8 mouse cellular contexts compared by ENCODE assay signal in the genomic region with DNA sequence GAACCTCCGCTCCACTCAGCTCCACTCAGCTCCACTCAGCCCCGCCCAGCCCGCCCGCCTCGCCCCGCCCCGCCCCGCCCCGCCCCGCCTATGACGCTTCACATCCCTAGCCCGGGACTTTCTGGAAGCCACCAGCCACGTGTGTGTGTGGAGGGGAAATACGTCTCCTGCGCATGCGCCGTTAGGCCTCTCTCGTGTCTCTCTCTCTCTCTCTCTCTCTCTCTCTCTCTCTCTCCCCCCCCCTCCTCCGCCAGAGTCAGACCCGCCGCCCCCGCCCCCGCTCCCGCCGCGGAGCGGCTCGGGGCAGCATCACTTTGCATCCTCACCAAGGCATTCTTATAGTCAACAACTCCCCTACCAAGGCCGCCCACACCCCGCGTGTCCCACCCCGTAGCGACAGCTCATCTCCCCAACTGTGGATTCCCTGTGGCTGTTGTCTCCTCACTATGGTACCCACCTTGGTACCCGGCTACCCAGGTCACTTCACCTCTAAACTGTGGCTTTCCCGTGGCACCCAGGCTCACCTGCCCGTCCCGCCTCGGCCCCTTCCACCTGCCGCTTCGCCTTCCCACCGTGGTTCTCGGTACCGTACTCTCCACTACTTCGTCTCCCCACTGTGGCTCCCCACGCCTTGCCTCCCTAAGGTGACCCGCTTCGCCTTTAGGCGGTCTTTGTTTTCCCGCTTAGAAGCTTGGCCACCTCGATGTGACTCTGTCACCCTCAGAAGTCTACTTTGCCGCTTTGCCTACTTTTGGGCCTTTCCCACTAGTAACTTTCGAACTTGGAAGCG. TPM values are rescaled to one million over a fixed set of nuclear protein-coding genes. Genes with fewer than 3 reads are reported as not detected.
DNase-seq lines count a peak whose midpoint lies in the region; ATAC-seq lines count a peak whose summit lies in the region.

No protein-coding gene starts in this region.

- no peaks in the 10 kb centered on the region for H3K9me3 ChIP-seq in intestine, embryonic 16.5 days (ENCODE audit: control insufficient read depth, low read length)

- no peak overlapping the region for H3K27ac ChIP-seq in intestine, embryonic 16.5 days (ENCODE audit: low read length)

- intact Hi-C loops in left cerebral cortex, postnatal 25 days (cut with DNase I): no loop called here

- H3K27me3 ChIP-seq in intestine, embryonic 16.5 days (replicated peaks; ENCODE audit: control insufficient read depth, insufficient read depth, low read length): peaks cover 4% of the 10 kb centered on the region; the same call in 1 of the 2 replicates

- peak overlapping the region; percentile 32 for H3K4me3 ChIP-seq in intestine, embryonic 16.5 days (ENCODE audit: low read length)

- peak; percentile 97 for ATAC-seq in granulocyte monocyte progenitor cell, adult 5-6 weeks (replicated peaks; ENCODE audit: poor library complexity, severe bottlenecking)
- peak; percentile 91 for ATAC-seq in intestine, embryonic 16.5 days
- ATAC-seq in megakaryocyte-erythroid progenitor cell, adult 5-6 weeks (replicated peaks; ENCODE audit: low FRiP score, low TSS enrichment, poor library complexity, severe bottlenecking): peak; percentile 90

- peak; percentile 48 for DNase-seq in adrenal gland, postnatal 25 days
- peak; percentile 35 for DNase-seq in embryo, embryonic 11.5 days (ENCODE audit: low read depth, low spot score)
- DNase-seq in left cerebral cortex, postnatal 25 days (ENCODE audit: low spot score in 2 of 2): peak; percentile 8 to 65
- peak; percentile 31 for DNase-seq in right cerebral cortex, postnatal 25 days
- DNase-seq in yolk sac, embryonic 10.5 days (ENCODE audit: low spot score): peak; percentile 53

- H3K4me2 ChIP-seq in intestine, embryonic 16.5 days (ENCODE audit: low read depth, low read length): peak overlapping the region; percentile 42

- WGBS in intestine, embryonic 16.5 days: 57% methylated on average over 34 of the region's 53 CpGs

- H3K4me1 ChIP-seq in intestine, embryonic 16.5 days (ENCODE audit: control insufficient read depth, insufficient read depth, low read length): no peaks in the 10 kb centered on the region

- no peaks in the 10 kb centered on the region for H3K36me3 ChIP-seq in intestine, embryonic 16.5 days (ENCODE audit: control insufficient read depth, insufficient read depth, low read length)

- no peak overlapping the region; the same call in 1 of the 2 replicates for H3K9ac ChIP-seq in intestine, embryonic 16.5 days (ENCODE audit: low read depth, low read length)

RNA-seq across cellular contexts. Expression of gene Nxf2, which starts 1.1 kb away (rescaled TPM):
- not detected in 2 replicates for total RNA-seq in adrenal gland, postnatal 25 days (2021)
- 1.3 and 2.1 TPM in 2 replicates for total RNA-seq in granulocyte monocyte progenitor cell, adult 5-6 weeks (2014; fragmentation: Nextera tagmentation)
- total RNA-seq in granulocyte monocyte progenitor cell, adult 5-6 weeks (2017): 0.36 and 0.90 TPM in 2 replicates
- 0.29 and 0.43 TPM in 2 replicates for polyA plus RNA-seq in intestine, embryonic 16.5 days (2015; fragmentation: Nextera tagmentation; extraction: Ambion mirVana)
- not detected for total RNA-seq in left cerebral cortex, postnatal 25 days (2021)
- total RNA-seq in megakaryocyte-erythroid progenitor cell, adult 5-6 weeks (2014; fragmentation: Nextera tagmentation): 0.52 TPM in 1 of 2 replicates, not detected in the other
- total RNA-seq in megakaryocyte-erythroid progenitor cell, adult 5-6 weeks (2017): 1.7 and 1.8 TPM in 2 replicates

RNA-seq across cellular contexts. Expression of gene Zmat1, which starts 45.5 kb away (rescaled TPM):
- total RNA-seq in adrenal gland, postnatal 25 days (2021): 13.8 and 14.5 TPM in 2 replicates
- 2.4 and 4.1 TPM in 2 replicates for total RNA-seq in granulocyte monocyte progenitor cell, adult 5-6 weeks (2014; fragmentation: Nextera tagmentation)
- total RNA-seq in granulocyte monocyte progenitor cell, adult 5-6 weeks (2017): 1.6 and 4.8 TPM in 2 replicates
- polyA plus RNA-seq in intestine, embryonic 16.5 days (2015; fragmentation: Nextera tagmentation; extraction: Ambion mirVana): 2.6 and 3.1 TPM in 2 replicates
- total RNA-seq in left cerebral cortex, postnatal 25 days (2021): 10 to 100 TPM in 1 of 2 experiments, 1 to 10 TPM in 1; 9.4 to 11.4 TPM
- 2.0 and 3.9 TPM in 2 replicates for total RNA-seq in megakaryocyte-erythroid progenitor cell, adult 5-6 weeks (2014; fragmentation: Nextera tagmentation)
- total RNA-seq in megakaryocyte-erythroid progenitor cell, adult 5-6 weeks (2017): 0.99 and 1.7 TPM in 2 replicates
